Mouse (Mus musculus) adrenal gland, adult 18-20 months (tissue): ENCODE measurements around the gene Pitpnc1. TPM values are rescaled to one million over a fixed set of nuclear protein-coding genes. Genes with fewer than 3 reads are reported as not detected.

ENCODE experiments used
- DNase-seq, 2 experiments: peaks; one replicate each; pipeline ENCODE4 v3.0.0; 2021 to 2022; ENCODE audit warnings: low spot score in 2 of 2
- total RNA-seq, 2 experiments: library from RNA; stranded (reverse); gene quantifications; 1 replicate in 1 of 2; 2 replicates in 1 of 2; pipeline ENCODE4 v1.2.3; 2021

Pitpnc1 gene
- total RNA-seq, 2 experiments from 2014 or later, result 13.3 to 16.1 TPM

DNA sequence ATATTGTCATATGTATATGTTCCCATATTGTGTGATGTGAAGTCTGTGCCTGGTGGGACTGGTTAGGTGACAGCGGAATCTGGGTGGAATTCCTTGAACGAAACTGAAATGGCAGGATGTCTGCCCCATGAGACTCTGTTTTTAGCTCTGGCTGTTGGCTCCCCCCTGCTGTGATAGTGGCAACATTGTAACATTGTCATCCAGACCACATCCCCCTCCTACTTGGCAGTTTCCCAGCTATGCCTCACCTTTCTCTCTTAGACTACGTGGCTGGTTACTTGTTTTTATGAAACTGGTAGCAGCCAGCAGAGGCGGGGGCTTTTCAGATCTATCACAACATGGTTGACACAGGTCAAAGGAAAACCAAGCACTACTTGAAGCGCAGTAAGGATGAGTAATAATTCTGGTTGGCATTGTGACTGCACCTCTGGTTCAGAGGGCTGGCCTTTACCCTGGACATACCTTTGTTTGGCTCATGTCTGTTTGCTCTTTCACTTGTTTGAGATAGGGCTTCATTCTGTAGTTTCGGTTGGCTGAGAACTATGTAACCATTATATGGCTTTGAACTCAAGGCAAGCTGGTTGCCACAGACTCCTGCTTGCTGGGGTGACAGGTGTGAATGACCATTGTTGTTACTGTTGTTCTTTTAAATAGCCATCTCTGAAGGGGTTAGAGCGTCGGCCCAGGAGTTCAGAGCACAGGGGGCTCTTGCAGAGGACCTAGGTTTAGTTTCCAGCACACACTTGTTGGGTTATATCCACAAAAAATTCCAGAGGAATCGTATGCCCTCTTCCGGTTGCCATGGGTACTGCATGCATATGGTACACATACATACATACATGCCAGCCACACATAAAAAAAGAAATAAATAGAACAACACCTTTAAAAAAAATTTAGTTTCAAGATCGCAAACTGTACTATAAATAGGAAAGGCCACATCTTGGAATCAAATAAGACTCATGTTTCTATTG is 183.0 kb downstream of the Pitpnc1 start:
- no peak for DNase-seq

DNA sequence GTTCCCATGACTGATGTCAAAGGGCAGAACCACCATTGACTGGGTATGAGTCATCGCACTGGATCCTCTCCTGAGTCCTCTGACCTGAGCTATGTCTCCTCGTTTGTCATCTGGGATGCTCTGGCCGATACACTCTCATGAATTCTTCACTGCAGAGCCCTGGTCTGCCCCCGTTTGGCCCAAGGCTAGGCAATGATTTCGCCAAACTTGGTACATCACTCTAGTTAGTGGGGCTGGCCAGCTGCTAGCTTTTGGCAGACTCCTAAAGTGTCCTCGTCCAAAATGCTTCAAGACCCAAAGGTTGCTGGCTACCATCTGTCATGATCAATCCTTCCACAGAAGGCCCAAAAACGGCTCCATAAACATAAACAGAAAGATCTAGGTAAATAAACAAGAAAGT is 184.8 kb downstream of the Pitpnc1 start:
- DNase-seq, result no peak

DNA sequence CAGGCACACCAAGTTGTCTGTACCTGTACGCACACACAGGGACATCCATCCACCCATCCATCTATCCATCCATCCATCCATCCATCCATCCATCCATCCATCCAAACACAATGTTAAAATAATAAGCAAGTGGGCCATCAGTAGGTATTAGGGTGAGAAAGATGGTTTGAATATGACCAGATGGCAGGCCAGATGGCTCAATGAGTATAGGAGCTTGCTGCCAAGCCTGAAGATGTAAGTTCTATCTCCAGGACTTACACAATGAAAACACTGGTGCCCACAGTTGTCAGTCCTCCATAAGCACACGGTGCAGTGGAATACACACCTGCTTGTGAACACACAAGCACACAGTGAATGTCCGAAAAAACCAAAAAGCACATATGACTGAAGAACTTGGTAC is 186.9 kb downstream of the Pitpnc1 start:
- DNase-seq, result no peak

DNA sequence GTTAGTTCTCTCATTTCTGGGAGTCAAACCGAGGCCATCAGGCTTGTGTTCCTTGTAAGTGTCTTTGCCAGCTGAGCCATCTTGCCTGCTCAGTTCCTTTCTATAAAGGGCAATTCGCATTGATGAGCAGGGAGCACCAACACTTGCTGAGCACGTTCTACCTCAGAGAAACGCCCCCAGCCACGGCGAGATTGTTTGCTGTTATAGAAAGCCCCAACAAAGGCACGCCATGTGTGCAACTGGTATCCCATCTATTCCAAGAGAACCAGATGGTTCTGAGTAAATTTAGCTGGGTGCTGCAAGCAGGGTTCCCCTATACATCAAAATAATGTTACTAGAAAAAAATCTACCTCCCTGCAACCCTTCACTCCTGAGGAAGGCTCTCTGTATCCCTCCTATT is 188.0 kb downstream of the Pitpnc1 start:
- DNase-seq, result no peak

DNA sequence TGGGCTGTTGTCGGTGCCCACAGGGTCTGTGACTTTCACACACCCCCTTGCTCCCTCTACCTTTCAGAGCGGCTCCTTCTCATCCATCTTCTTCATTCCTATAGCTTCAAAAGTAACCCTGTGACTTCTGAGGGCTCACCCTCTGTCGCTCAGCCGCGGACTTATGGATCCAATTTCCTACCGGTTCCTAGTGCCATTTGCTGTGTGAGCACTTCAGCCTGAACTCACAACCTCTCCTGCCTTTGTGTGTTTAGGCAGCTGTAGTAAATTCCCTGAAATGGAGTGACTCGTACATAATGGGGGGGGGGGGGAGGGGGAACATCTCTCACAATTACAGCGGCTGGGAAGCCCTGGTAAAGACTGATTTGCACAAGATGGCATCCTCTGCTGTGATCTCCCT is 191.2 kb downstream of the Pitpnc1 start:
- DNase-seq, result no peak

DNA sequence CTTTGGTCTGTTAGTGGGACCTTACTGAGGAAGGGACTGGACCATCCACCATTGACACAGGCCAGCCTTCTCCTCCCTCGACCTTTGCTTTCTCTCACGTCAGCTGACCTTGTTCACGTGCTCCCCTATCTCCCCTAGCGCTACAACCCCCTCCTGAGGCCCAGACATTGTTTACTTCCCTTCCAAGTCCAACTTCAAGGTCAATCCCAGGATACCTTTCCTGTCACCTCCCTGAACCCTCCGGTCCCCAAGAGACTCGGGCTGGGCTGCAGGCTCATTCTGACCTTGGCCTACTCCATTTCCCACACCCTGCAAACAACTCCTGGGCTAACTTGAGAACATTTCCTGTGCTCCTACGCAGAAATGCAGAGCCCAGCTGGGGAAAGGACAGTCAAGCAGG is 193.6 kb downstream of the Pitpnc1 start:
- peak; percentile 15 to 34 for DNase-seq

DNA sequence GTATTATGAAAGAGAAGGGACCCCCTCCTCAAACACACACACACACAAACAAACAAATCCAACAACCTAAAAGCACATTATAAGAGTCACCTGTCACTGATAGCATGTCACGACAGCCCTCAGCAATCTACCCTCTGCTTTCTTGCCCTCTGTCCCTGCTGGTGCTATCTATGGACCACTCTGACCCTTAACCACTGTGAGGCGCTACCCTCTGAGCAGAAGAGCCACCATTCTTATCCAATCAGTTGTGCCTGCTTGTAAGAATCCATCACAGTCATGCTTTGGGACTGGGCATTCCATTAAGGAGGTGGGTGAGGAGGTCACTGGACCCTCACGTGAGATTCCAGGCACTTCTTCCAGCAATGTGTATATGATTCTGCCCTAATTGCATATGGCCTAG is 194.2 kb downstream of the Pitpnc1 start:
- DNase-seq, result no peak

DNA sequence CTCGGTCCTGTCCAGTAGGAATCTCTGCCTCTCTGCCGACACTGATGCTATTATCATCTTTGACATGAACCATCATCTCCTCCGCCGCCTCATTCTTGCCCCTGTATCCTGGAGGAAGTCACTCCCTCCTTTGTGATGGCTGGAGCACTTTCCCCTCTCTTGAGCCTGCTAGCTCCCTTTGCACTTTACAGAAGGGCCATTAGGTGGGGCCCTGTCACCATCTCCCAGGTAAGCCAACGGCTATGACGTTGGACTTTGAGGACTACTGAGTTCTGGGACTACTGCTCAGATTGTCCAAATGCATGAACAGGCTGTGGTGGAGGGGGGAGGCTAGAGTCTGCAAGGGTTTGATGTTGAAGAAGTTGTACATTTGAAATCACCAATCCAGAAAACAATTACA is 194.6 kb downstream of the Pitpnc1 start:
- DNase-seq, result peak; percentile 22 to 45

DNA sequence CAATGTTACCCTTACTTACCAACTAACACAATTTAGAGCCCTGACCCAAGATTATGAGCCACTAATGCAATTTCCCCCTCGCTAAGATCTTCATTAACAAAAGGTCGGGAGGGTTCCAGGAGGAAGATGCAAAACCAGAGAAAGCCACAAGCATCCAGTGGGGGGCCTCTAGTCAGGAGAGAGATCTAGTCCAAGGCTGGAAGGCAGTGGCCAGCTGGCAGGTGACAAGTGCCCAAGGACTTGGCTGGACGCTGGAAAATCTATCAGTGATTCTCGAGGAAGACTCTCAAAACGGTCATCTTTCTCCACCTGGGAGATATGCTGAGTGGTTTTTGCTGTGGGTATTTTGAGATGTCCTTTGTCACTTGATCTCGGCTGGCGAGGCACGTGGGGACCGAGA is 196.3 kb downstream of the Pitpnc1 start:
- DNase-seq, result no peak

DNA sequence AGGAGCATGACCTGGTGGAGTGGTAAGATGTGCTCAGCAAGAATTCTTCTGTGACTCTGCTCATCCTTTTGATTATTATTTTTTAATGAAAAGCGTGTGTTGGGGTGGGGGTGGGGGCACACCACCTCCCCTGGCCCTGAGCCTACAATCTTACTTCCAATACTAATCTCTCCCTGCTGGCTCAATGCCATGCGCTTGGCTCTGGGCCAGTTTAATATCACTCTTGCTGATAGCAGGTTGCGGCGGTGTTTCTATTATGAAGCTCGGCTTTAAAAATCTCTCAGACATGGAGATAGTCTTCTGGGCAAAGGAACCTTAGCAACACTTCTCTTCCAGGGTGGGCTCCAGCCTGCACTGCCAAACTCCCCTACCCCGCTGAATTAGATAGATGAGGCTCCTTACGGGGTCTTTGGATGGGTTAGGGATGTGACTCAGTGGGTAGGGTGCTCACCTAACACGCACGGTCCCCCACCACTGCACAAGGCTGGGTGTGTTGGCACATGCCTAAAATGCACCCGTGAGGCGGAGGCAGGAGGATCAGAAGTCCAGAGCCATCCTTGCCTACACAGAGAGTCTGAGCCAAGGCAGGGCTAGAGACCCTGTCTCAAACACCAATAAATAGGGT is 198.0 kb downstream of the Pitpnc1 start:
- peak in 1 of 2 experiments; percentile 22 for DNase-seq

DNA sequence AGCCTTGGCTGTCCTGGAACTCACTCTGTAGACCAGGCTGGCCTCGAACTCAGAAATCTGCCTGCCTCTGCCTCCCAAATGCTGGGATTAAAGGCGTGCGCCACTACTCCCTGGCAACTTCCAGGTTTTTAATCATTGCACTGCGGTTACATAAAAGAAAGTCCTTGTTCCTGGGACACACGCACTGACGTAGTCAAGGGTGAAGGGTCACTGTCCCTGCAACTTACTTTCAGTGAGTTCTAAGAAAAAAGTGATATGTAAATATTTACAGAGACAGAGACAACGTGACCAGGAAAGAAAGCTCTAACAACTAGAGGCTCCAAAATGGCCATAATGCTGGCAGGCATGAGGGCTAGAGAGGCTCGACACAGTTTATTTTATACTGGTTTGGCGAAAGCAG is 199.9 kb downstream of the Pitpnc1 start:
- DNase-seq, result no peak

DNA sequence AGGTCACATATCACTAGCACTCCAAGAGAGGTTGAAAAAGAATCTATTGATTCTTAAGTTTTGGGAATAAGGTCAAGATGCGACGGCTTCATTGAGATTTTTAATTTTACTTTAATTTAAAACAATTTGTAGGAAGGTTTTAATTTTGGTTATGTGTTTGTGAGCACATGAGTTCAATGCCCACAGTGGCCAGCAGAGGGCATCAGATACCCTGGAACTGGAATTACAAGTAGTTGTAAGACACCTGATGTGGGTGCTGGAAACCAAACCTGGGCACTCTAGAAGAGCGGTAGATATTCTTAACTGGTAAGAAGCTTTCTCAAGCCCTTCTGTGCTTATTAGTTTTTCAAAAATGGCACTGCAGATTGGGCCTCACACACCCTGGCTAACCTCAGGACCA is 203.0 kb downstream of the Pitpnc1 start:
- no peak for DNase-seq

DNA sequence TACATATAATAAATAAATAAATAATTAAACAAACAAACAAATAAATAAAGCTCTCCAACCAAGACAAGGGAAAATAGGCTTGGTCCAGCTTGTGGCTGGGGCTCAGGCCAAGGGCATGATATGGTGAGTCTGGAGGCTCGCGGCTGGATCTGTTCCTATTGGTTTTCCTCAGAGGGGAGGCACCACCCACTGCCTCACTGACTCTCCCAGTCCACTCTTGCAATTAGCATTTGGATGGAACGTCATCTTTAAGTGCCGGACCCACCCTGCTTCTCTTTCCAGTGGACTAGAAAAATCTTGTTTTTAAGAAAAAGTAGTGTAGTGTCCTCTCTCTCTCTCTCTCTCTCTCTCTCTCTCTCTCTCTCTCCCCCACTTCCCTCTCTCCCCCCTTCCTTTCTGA is 204.6 kb downstream of the Pitpnc1 start:
- DNase-seq, result no peak

DNA sequence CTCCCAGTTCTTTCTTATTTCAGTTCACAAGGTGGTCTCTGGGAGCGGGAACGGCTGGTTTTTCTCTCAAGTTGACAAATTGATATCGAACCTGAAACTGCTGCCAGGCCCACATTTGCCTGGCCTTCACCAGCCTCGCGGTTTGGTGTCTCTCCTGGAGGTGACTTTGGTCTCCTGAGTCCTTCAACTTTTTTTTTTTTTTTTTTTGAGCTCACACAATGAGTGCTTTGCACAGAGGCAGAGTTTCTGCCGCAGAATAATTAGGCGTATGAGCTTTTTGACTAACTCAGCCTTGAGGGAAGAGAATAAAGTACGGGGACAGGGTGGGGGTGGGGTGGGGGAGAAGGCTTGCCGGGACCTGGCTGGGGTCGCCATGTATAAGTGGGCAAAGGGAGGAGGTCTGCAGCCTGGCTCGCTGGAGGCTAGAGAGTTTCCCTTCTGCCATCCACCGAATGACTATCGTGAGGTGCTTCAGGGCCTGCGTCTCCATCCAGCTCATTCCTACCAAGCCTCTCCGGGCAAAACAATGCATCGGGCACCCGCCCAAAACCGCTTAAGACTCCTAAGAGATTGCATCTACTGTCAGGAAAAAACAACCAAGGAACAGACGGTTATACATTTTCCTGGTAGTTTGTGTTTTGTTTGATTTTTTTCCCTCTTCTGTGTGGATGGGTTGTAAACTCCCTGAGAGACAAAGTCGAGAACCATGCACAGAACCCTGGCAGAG is 205.4 kb downstream of the Pitpnc1 start:
- no peak for DNase-seq

DNA sequence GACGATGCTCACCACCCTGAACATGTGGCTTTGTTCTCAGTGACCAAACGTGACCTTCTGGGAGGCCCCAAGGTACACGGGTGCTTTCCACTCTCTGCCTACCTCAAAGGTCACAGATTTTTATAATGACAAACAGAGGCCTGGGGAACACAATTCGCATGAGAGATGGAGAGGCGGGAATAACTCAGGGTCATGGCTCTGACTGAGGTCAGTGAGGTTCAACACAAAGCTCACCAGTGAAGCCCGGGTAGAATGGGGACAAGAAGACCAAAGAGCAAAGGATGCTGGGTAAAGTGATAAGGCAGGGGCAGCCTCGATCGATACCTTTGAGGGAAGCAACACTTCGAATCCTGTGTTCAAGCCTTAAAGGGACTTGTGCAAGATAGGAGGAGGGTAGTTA is 206.7 kb downstream of the Pitpnc1 start:
- no peak for DNase-seq

DNA sequence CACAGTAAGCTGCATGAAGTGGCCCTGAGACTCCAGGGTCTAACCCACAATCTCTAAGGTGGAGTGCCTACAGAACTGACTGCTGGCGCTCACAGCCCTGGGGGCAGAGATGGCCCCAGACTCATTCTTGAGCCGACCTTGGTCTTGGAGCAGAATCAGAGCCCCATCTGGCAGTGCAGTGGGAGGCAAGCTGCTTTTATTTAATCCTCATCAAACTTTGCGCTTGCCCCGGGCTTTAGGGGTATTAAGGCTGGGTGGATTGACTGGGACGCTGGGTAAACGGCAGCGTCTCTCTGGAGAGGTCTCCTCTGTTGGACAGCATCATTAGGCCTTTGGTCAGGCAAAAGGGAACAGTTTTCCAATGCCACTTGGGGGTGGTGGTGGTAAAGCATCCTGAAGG is 211.1 kb downstream of the Pitpnc1 start:
- no peak for DNase-seq

DNA sequence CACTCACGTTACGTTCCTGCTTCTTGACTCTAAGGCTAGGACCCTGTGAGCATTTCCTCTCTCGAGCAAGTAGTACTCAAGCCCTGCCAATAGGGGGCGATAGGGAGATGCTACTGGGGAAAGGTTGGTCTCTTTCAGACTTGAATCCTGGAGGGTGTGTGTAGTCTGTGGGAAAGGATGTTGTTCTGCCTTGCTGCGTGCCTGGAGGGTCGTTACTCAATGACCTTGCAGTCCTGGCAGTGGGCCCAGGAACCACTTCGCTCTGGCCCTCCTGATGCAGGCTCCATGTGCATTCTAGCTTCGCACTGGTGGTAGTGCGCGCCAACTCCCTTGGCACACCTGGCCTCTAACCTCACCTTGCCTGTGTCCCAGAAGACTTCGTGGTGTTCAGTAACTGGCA is 215.3 kb downstream of the Pitpnc1 start:
- peak; percentile 18 to 35 for DNase-seq

DNA sequence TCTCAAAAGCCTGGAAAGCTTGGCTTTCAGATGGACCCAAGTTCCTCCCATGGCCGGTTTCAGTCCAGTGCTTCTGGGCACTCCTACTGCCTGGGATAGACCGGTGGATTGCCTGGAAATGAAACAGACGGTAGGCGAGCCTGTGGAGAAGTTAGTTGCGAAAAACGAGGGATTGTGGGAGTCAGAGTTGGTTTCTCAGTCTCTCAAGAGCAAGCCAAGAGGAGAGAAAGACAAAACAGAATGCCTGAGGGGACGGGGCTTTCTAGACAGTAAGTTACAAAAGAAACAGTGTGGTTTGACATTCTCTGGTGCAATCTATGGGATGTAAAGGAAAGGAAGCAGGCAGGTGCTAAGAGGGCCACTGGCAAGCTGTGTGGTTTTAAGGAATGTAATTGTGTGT is 216.3 kb downstream of the Pitpnc1 start:
- DNase-seq, result no peak

DNA sequence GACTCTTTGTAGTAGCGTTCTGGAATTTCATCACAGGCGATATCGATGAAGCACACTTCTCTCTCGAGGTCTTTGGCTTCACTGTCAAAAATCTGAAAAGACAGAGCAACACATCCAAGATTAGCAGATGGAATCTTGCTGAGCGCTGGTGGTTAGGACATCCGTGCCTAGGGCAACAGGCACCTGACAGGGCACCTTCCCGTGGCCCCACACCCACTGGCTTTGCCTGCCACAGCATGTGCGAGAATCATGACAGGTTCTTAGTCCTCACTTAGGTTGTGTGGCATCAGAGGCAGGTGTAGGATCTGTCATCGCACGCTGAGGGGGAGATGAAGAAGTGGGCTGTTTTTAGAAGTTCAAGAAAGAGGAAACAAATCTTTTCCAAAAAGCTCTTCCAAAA is 218.5 kb downstream of the Pitpnc1 start:
- no peak for DNase-seq

DNA sequence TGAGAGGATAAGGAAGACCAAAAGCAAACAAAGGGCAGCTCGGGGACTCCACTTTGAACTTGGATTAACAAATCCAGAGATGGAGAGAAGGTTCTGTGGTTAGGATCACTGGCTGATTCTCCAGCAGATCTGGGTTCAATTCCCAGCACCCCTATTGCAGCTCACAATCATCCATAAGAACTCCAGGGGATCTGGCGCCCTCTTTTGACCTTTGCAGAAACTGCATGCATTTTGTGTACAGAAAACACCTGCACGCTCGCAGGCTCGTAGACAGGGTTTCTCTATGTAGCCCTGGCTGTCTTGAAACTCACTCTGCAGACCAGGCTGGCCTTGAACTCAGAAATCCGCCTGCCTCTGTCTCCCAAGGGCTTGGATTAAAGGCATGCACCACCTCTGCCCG is 219.0 kb downstream of the Pitpnc1 start:
- no peak for DNase-seq

DNA sequence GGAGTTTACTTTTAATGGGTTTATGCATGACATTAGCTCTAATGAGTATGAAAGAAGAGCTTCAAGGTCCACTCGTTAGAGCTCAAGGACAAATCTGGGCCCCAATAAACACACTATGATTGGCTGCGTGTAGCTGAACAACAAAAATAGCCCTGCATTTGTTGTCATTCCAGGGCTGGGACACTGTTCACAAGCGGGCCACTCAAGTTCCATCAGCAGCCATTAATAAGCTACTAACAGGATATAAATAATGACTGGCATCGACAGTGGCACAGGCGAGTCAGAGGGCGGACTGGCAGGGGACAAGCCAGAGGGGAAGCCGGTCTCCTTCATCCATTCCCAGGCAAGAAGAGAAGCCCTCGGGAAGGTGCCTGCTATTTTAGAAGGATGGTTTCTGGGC is 219.6 kb downstream of the Pitpnc1 start:
- no peak for DNase-seq

DNA sequence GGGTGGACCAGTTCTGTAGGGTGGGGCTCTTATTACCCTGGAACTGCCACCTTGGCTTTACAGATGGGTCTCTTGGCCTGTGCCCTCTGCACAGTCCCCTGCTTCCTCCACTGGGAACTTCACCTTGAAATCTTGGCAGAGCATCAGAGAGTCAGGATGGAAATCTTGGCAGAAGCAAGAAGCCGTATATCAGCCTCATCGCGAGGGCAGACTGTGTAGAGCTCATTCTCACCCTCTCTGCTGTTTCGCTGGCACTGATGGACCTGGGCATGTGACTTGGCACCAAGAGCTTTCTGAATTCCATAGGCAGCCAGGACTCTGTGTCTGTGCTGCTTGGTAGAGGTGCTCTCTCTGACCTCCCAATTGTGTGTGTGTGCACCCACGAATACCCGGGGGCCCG is 221.7 kb downstream of the Pitpnc1 start:
- DNase-seq, result peak; percentile 27 to 28
